In the genomic region with DNA sequence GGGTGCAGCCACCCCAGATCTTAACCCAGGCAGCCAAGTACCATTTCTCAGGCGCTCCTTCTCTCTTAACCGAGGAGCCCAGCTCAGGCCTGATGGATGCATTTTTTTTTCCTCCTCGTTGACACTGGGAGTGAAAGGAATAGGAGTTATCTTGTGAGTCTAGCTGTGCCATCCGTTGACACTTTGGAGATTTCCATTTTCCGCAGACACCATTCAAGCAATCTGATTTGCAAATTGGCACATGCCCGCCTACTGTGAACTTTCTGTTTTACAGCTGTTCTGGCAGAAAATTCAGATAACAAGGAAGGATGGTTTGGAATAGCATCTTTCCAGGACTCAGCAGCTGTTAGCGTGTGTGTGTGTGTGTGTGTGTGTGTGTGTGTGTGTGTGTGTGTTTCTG, we compare ENCODE assay signal across 23 mouse cellular contexts. TPM values are rescaled to one million over a fixed set of nuclear protein-coding genes. Genes with fewer than 3 reads are reported as not detected.
DNase-seq lines count a peak whose midpoint lies in the region; ATAC-seq lines count a peak whose summit lies in the region.
"Had no signal": no experiment of that assay in that cellular context is flagged by ENCODE, and none has a peak within 500 bp of the region (broad histone marks: within the 10 kb centered on the region; RNA-seq: fewer than 3 reads in every experiment).

No protein-coding gene starts in this region.

- H3K4me3 ChIP-seq in forebrain, embryonic 13.5 days: no peak overlapping the region
- no peak overlapping the region for H3K4me3 ChIP-seq in forebrain, embryonic 10.5 days
- no peak overlapping the region for H3K4me3 ChIP-seq in forebrain, embryonic 15.5 days
- H3K4me3 ChIP-seq in forebrain, embryonic 12.5 days (replicated peaks): no peak overlapping the region
- H3K4me3 ChIP-seq in forebrain, embryonic 16.5 days (replicated peaks; ENCODE audit: low read length): no peak overlapping the region
- H3K4me3 ChIP-seq: embryonic facial prominence, embryonic 10.5 days; embryonic facial prominence, embryonic 12.5 days had no signal

- ATAC-seq in forebrain, embryonic 13.5 days: peak; percentile 13; the same call in 1 of the 2 replicates
- peak; percentile 26 for ATAC-seq in forebrain, embryonic 15.5 days (replicated peaks)
- ATAC-seq in forebrain, embryonic 12.5 days (ENCODE audit: low FRiP score): no peak
- peak; percentile 65 for ATAC-seq in forebrain, embryonic 16.5 days
- ATAC-seq: activated CD4-positive, CD25-positive, alpha-beta regulatory T cell, adult 4 months; CD4-positive, CD25-positive, alpha-beta regulatory T cell, adult 4 months; Patski had no signal

- 79% methylated on average over 7 of the region's 7 CpGs for WGBS in forebrain, embryonic 13.5 days
- 90% methylated on average over 7 of the region's 7 CpGs for WGBS in forebrain, embryonic 10.5 days
- WGBS in forebrain, embryonic 15.5 days: 61% methylated on average over 7 of the region's 7 CpGs
- WGBS in forebrain, embryonic 12.5 days: 87% methylated on average over 7 of the region's 7 CpGs
- WGBS in forebrain, embryonic 16.5 days: 62% methylated on average over 7 of the region's 7 CpGs

- peak overlapping the region; percentile 28; the same call in 1 of the 2 replicates for H3K27ac ChIP-seq in forebrain, embryonic 13.5 days
- no peak overlapping the region for H3K27ac ChIP-seq in forebrain, embryonic 10.5 days
- H3K27ac ChIP-seq in forebrain, embryonic 15.5 days (replicated peaks): peak overlapping the region; percentile 54
- no peak overlapping the region for H3K27ac ChIP-seq in forebrain, embryonic 12.5 days
- H3K27ac ChIP-seq in forebrain, embryonic 16.5 days (ENCODE audit: low read length): peak overlapping the region; percentile 5; the same call in 1 of the 2 replicates
- H3K27ac ChIP-seq: embryonic facial prominence, embryonic 10.5 days; embryonic facial prominence, embryonic 12.5 days had no signal

- H3K27me3 ChIP-seq in forebrain, embryonic 13.5 days: no peaks in the 10 kb centered on the region
- no peaks in the 10 kb centered on the region for H3K27me3 ChIP-seq in forebrain, embryonic 10.5 days (ENCODE audit: poor library complexity, severe bottlenecking)
- H3K27me3 ChIP-seq in forebrain, embryonic 15.5 days: no peaks in the 10 kb centered on the region
- H3K27me3 ChIP-seq in forebrain, embryonic 12.5 days: no peaks in the 10 kb centered on the region
- H3K27me3 ChIP-seq in forebrain, embryonic 16.5 days (replicated peaks; ENCODE audit: control insufficient read depth, insufficient read depth, low read length): no peaks in the 10 kb centered on the region
- H3K27me3 ChIP-seq: embryonic facial prominence, embryonic 12.5 days; Patski had no signal

- no peak for DNase-seq in forebrain, embryonic 10.5 days (ENCODE audit: extremely low spot score, low spot score)
- DNase-seq in brain, adult 2 months (ENCODE audit: low read depth, low spot score): peak; percentile 47
- DNase-seq in ovary, postnatal 14 days (ENCODE audit: low spot score): no peak
- no peak for DNase-seq in gastrocnemius, postnatal 4 days (ENCODE audit: low spot score in 2 of 2)
- DNase-seq: adrenal gland, adult 8-10 months; adrenal gland, postnatal 14 days; adrenal gland, postnatal 36 days; B cell, adult 2 months; cerebellum, adult 11-12 months; cerebellum, adult 2 months; cerebellum, adult 9-10 months; cerebellum, postnatal 10 days; cerebellum, postnatal 25 days had no signal

- peaks cover 39% of the 10 kb centered on the region; the same call in 1 of the 2 replicates for H3K36me3 ChIP-seq in forebrain, embryonic 13.5 days (ENCODE audit: poor library complexity, severe bottlenecking)
- peaks cover 88% of the 10 kb centered on the region for H3K36me3 ChIP-seq in forebrain, embryonic 10.5 days (replicated peaks)
- no peaks in the 10 kb centered on the region for H3K36me3 ChIP-seq in forebrain, embryonic 15.5 days
- H3K36me3 ChIP-seq in forebrain, embryonic 12.5 days (replicated peaks): peaks cover 21% of the 10 kb centered on the region; the same call in 1 of the 2 replicates
- H3K36me3 ChIP-seq in forebrain, embryonic 16.5 days (ENCODE audit: control insufficient read depth, insufficient read depth): no peaks in the 10 kb centered on the region
- H3K36me3 ChIP-seq: G1E had no signal

- no peak overlapping the region for H3K4me2 ChIP-seq in forebrain, embryonic 13.5 days
- H3K4me2 ChIP-seq in forebrain, embryonic 15.5 days (replicated peaks): no peak overlapping the region
- no peak overlapping the region for H3K4me2 ChIP-seq in forebrain, embryonic 12.5 days
- no peak overlapping the region for H3K4me2 ChIP-seq in forebrain, embryonic 16.5 days (ENCODE audit: low read length)
- H3K4me2 ChIP-seq: embryonic facial prominence, embryonic 12.5 days had no signal

- H3K9ac ChIP-seq in forebrain, embryonic 13.5 days: no peak overlapping the region
- H3K9ac ChIP-seq in forebrain, embryonic 15.5 days (replicated peaks): no peak overlapping the region
- no peak overlapping the region for H3K9ac ChIP-seq in forebrain, embryonic 12.5 days
- no peak overlapping the region for H3K9ac ChIP-seq in forebrain, embryonic 16.5 days (replicated peaks; ENCODE audit: low read depth, low read length)
- H3K9ac ChIP-seq: embryonic facial prominence, embryonic 12.5 days had no signal

- no peaks in the 10 kb centered on the region for H3K4me1 ChIP-seq in forebrain, embryonic 13.5 days
- no peaks in the 10 kb centered on the region for H3K4me1 ChIP-seq in forebrain, embryonic 10.5 days
- peaks cover 5% of the 10 kb centered on the region; the same call in 1 of the 2 replicates for H3K4me1 ChIP-seq in forebrain, embryonic 15.5 days
- no peaks in the 10 kb centered on the region for H3K4me1 ChIP-seq in forebrain, embryonic 12.5 days
- no peaks in the 10 kb centered on the region for H3K4me1 ChIP-seq in forebrain, embryonic 16.5 days (replicated peaks; ENCODE audit: control insufficient read depth, insufficient read depth, low read length)
- H3K4me1 ChIP-seq: embryonic facial prominence, embryonic 10.5 days; embryonic facial prominence, embryonic 12.5 days had no signal

- H3K9me3 ChIP-seq in forebrain, embryonic 13.5 days (replicated peaks): no peaks in the 10 kb centered on the region
- no peaks in the 10 kb centered on the region for H3K9me3 ChIP-seq in forebrain, embryonic 10.5 days
- H3K9me3 ChIP-seq in forebrain, embryonic 15.5 days: no peaks in the 10 kb centered on the region
- H3K9me3 ChIP-seq in forebrain, embryonic 12.5 days: no peaks in the 10 kb centered on the region
- no peaks in the 10 kb centered on the region for H3K9me3 ChIP-seq in forebrain, embryonic 16.5 days (ENCODE audit: control insufficient read depth, low read length)
- H3K9me3 ChIP-seq: embryonic facial prominence, embryonic 10.5 days; embryonic facial prominence, embryonic 12.5 days had no signal

RNA-seq across cellular contexts. Expression of a gene that starts 39.1 kb away (rescaled TPM):
- polyA plus RNA-seq in forebrain, embryonic 13.5 days (2015; fragmentation: Nextera tagmentation; extraction: Ambion mirVana): 7.5 and 8.3 TPM in 2 replicates
- 20.1 and 22.3 TPM in 2 replicates for polyA plus RNA-seq in forebrain, embryonic 10.5 days (2016; fragmentation: Nextera tagmentation; extraction: Ambion mirVana)
- 6.0 and 6.6 TPM in 2 replicates for polyA plus RNA-seq in forebrain, embryonic 15.5 days (2015; fragmentation: Nextera tagmentation; extraction: Ambion mirVana)
- 14.1 and 15.4 TPM in 2 replicates for polyA plus RNA-seq in forebrain, embryonic 12.5 days (2016; fragmentation: Nextera tagmentation; extraction: Ambion mirVana)
- 6.4 and 7.2 TPM in 2 replicates for polyA plus RNA-seq in forebrain, embryonic 16.5 days (2015; fragmentation: Nextera tagmentation; extraction: Ambion mirVana)
- 10 to 100 TPM; 17.4 to 17.9 TPM for total RNA-seq in gastrocnemius, postnatal 4 days (2021)
- polyA plus RNA-seq: activated CD4-positive, CD25-positive, alpha-beta regulatory T cell, adult 4 months; CD4-positive, CD25-positive, alpha-beta regulatory T cell, adult 4 months; G1E had no signal

RNA-seq across cellular contexts. Expression of a gene that starts 40.7 kb away (rescaled TPM):
- polyA plus RNA-seq in forebrain, embryonic 13.5 days (2015; fragmentation: Nextera tagmentation; extraction: Ambion mirVana): 10.4 and 13.1 TPM in 2 replicates
- polyA plus RNA-seq in forebrain, embryonic 10.5 days (2016; fragmentation: Nextera tagmentation; extraction: Ambion mirVana): 28.8 and 31.5 TPM in 2 replicates
- 7.1 and 9.3 TPM in 2 replicates for polyA plus RNA-seq in forebrain, embryonic 15.5 days (2015; fragmentation: Nextera tagmentation; extraction: Ambion mirVana)
- polyA plus RNA-seq in forebrain, embryonic 12.5 days (2016; fragmentation: Nextera tagmentation; extraction: Ambion mirVana): 23.4 and 24.2 TPM in 2 replicates
- 6.2 and 7.0 TPM in 2 replicates for polyA plus RNA-seq in forebrain, embryonic 16.5 days (2015; fragmentation: Nextera tagmentation; extraction: Ambion mirVana)
- 10 to 100 TPM; 31.5 to 31.7 TPM for total RNA-seq in gastrocnemius, postnatal 4 days (2021)
- total RNA-seq: G1E had no signal
- polyA plus RNA-seq: activated CD4-positive, CD25-positive, alpha-beta regulatory T cell, adult 4 months; CD4-positive, CD25-positive, alpha-beta regulatory T cell, adult 4 months; G1E had no signal

Comparison
In these comparisons a context has a peak if more than half of its experiments do, and no peak if none do; other contexts are left out.
1. H3K27ac ChIP-seq: peak in forebrain, embryonic 13.5 days (single experiment), forebrain, embryonic 15.5 days (single experiment) and forebrain, embryonic 16.5 days (single experiment); none in forebrain, embryonic 10.5 days (single experiment) and forebrain, embryonic 12.5 days (single experiment).